8 mouse cellular contexts compared by ENCODE assay signal in genomic region chr10:42987594-42988052, GRCm38 (mm10).
DNase-seq lines count a peak whose midpoint lies in the region; ATAC-seq and TF ChIP-seq lines count a peak whose summit lies in the region.
"Had no signal": no experiment of that assay in that cellular context is flagged by ENCODE, and none has a peak within 500 bp of the region (broad histone marks: within the 10 kb centered on the region; RNA-seq: fewer than 3 reads in every experiment).

No protein-coding gene starts in this region.

- no peak overlapping the region for H3K27ac ChIP-seq in ES-Bruce4 (ENCODE audit: insufficient read depth, low read length)
- H3K27ac ChIP-seq in forebrain, postnatal 0 days (ENCODE audit: low read depth, low read length), result no peak overlapping the region
- no peak overlapping the region for H3K27ac ChIP-seq in hindbrain, postnatal 0 days
- no peak overlapping the region for H3K27ac ChIP-seq in neural tube, embryonic 15.5 days (replicated peaks)
- H3K27ac ChIP-seq: heart, embryonic 13.5 days had no signal

- no peaks in the 10 kb centered on the region for H3K9me3 ChIP-seq in ES-Bruce4 (replicated peaks; ENCODE audit: control insufficient read depth, insufficient read depth, low read length, poor library complexity, severe bottlenecking)
- H3K9me3 ChIP-seq in forebrain, postnatal 0 days (ENCODE audit: low read length), result no peaks in the 10 kb centered on the region
- no peaks in the 10 kb centered on the region for H3K9me3 ChIP-seq in hindbrain, postnatal 0 days (ENCODE audit: low read length)
- no peaks in the 10 kb centered on the region for H3K9me3 ChIP-seq in neural tube, embryonic 15.5 days (replicated peaks)
- H3K9me3 ChIP-seq: heart, embryonic 13.5 days had no signal

- H3K9ac ChIP-seq in ES-Bruce4 (ENCODE audit: low read depth, poor library complexity, severe bottlenecking), result no peak overlapping the region
- no peak overlapping the region for H3K9ac ChIP-seq in forebrain, postnatal 0 days
- H3K9ac ChIP-seq in hindbrain, postnatal 0 days (replicated peaks; ENCODE audit: low read length), result no peak overlapping the region
- no peak overlapping the region for H3K9ac ChIP-seq in neural tube, embryonic 15.5 days (replicated peaks)
- H3K9ac ChIP-seq: heart, embryonic 13.5 days had no signal

- H3K4me3 ChIP-seq in ES-Bruce4 (ENCODE audit: low read depth, low read length), result no peak overlapping the region
- no peak overlapping the region for H3K4me3 ChIP-seq in forebrain, postnatal 0 days (ENCODE audit: low read depth, low read length)
- H3K4me3 ChIP-seq in hindbrain, postnatal 0 days (ENCODE audit: low read length), result no peak overlapping the region
- no peak overlapping the region for H3K4me3 ChIP-seq in lung, adult 2 months (replicated peaks; ENCODE audit: extremely low read depth, low read depth, low read length)
- no peak overlapping the region for H3K4me3 ChIP-seq in neural tube, embryonic 15.5 days (replicated peaks)
- H3K4me3 ChIP-seq: heart, embryonic 13.5 days had no signal

- no peaks in the 10 kb centered on the region for H3K36me3 ChIP-seq in ES-Bruce4 (ENCODE audit: control insufficient read depth, insufficient read depth, low read length, poor library complexity, severe bottlenecking)
- H3K36me3 ChIP-seq in forebrain, postnatal 0 days (ENCODE audit: insufficient read depth), result no peaks in the 10 kb centered on the region
- H3K36me3 ChIP-seq in hindbrain, postnatal 0 days (ENCODE audit: insufficient read depth, low read length), result no peaks in the 10 kb centered on the region
- no peaks in the 10 kb centered on the region for H3K36me3 ChIP-seq in neural tube, embryonic 15.5 days
- H3K36me3 ChIP-seq: heart, embryonic 13.5 days had no signal

- peak; percentile 23 for DNase-seq in adrenal gland, adult 8-10 months
- no peak for DNase-seq in forebrain, postnatal 0 days
- DNase-seq in hindbrain, postnatal 0 days (ENCODE audit: low spot score), result peak; percentile 68
- DNase-seq in lung, adult 2 months, result peak; percentile 40
- DNase-seq in frontal cortex, postnatal 25 days (ENCODE audit: low spot score in 2 of 2), result no peak

- TF ChIP-seq POLR2A in ES-Bruce4 (IDR thresholded peaks at IDR 0.05; ENCODE audit: insufficient read depth, low read length), result no peak
- TF ChIP-seq POLR2A in lung, adult 2 months (IDR thresholded peaks at IDR 0.05; ENCODE audit: borderline replicate concordance, extremely low read depth, low read depth, low read length), result no peak

- ATAC-seq in forebrain, postnatal 0 days, result no peak
- ATAC-seq in hindbrain, postnatal 0 days, result 0 out of 2 replicates have a peak, but pooled peaks have one; percentile 36
- peak; percentile 70; the same call in 1 of the 2 replicates for ATAC-seq in neural tube, embryonic 15.5 days (ENCODE audit: low FRiP score)

- H3K4me2 ChIP-seq in forebrain, postnatal 0 days (ENCODE audit: low read depth), result no peak overlapping the region
- no peak overlapping the region for H3K4me2 ChIP-seq in hindbrain, postnatal 0 days (ENCODE audit: low read depth, low read length)
- H3K4me2 ChIP-seq in neural tube, embryonic 15.5 days, result no peak overlapping the region
- H3K4me2 ChIP-seq: heart, embryonic 13.5 days had no signal

- TF ChIP-seq CTCF in ES-Bruce4 (IDR thresholded peaks at IDR 0.05; ENCODE audit: low read depth, low read length), result peak; percentile 56
- peak; percentile 66 for TF ChIP-seq CTCF in forebrain, postnatal 0 days (IDR thresholded peaks at IDR 0.05; ENCODE audit: low read depth)
- TF ChIP-seq CTCF in hindbrain, postnatal 0 days (IDR thresholded peaks at IDR 0.05; ENCODE audit: low read depth), result peak; percentile 76
- TF ChIP-seq CTCF in lung, adult 2 months (IDR thresholded peaks at IDR 0.05; ENCODE audit: insufficient read depth, low read length), result peak; percentile 42

- TF ChIP-seq EP300 in ES-Bruce4 (IDR thresholded peaks at IDR 0.05; ENCODE audit: insufficient read depth, low read depth, low read length), result no peak

- peaks cover 2% of the 10 kb centered on the region; the same call in 1 of the 2 replicates for H3K27me3 ChIP-seq in ES-Bruce4 (ENCODE audit: control insufficient read depth, insufficient read depth, low read length, poor library complexity, severe bottlenecking)
- H3K27me3 ChIP-seq in forebrain, postnatal 0 days (ENCODE audit: insufficient read depth, low read length), result no peaks in the 10 kb centered on the region
- H3K27me3 ChIP-seq in hindbrain, postnatal 0 days (ENCODE audit: insufficient read depth, low read length), result no peaks in the 10 kb centered on the region
- H3K27me3 ChIP-seq in neural tube, embryonic 15.5 days (replicated peaks), result no peaks in the 10 kb centered on the region; the same call in 1 of the 2 replicates

- WGBS in forebrain, postnatal 0 days, result 17% methylated on average over 6 of the region's 6 CpGs
- WGBS in hindbrain, postnatal 0 days, result 16% methylated on average over 6 of the region's 6 CpGs
- WGBS in lung, adult 2 months, result 16% methylated on average over 6 of the region's 6 CpGs
- WGBS in neural tube, embryonic 15.5 days, result 23% methylated on average over 6 of the region's 6 CpGs

- no peaks in the 10 kb centered on the region for H3K4me1 ChIP-seq in ES-Bruce4 (ENCODE audit: control insufficient read depth, insufficient read depth, low read length)
- H3K4me1 ChIP-seq in forebrain, postnatal 0 days (ENCODE audit: insufficient read depth), result peaks cover 5% of the 10 kb centered on the region; the same call in 1 of the 2 replicates
- H3K4me1 ChIP-seq in hindbrain, postnatal 0 days (ENCODE audit: insufficient read depth, low read length), result no peaks in the 10 kb centered on the region
- H3K4me1 ChIP-seq in lung, adult 2 months (ENCODE audit: control insufficient read depth, insufficient read depth, low read length), result no peaks in the 10 kb centered on the region
- H3K4me1 ChIP-seq in neural tube, embryonic 15.5 days, result peaks cover 10% of the 10 kb centered on the region
- H3K4me1 ChIP-seq: heart, embryonic 13.5 days had no signal

Comparison
In these comparisons a context has a peak if more than half of its experiments do, and no peak if none do; other contexts are left out.
1. DNase-seq: peak in adrenal gland, adult 8-10 months (single experiment), hindbrain, postnatal 0 days (single experiment) and lung, adult 2 months (single experiment); none in forebrain, postnatal 0 days (single experiment) and frontal cortex, postnatal 25 days (0 of 2).
2. Peak in every context shown above with its lines, with median percentiles within 50 percentile points of each other: CTCF ChIP-seq.